In genomic region chr13:20585868-20586267, GRCm38 (mm10) we compare ENCODE assay signal across 20 mouse cellular contexts.
A peak's percentile ranks its signal among the peaks of the same experiment; 100 is the strongest.
DNase-seq lines count a peak whose midpoint lies in the region; ATAC-seq lines count a peak whose summit lies in the region.
"Had no signal": no experiment of that assay in that cellular context is flagged by ENCODE, and none has a peak within 500 bp of the region (broad histone marks: within the 10 kb centered on the region; RNA-seq: fewer than 3 reads in every experiment).

No protein-coding gene starts in this region.

- peaks cover 5% of the 10 kb centered on the region; the same call in 1 of the 2 replicates for H3K4me1 ChIP-seq in midbrain, embryonic 11.5 days (ENCODE audit: control insufficient read depth, insufficient read depth, low read length)
- H3K4me1 ChIP-seq in midbrain, embryonic 15.5 days: 0 out of 2 replicates have a peak, but pooled peaks cover 3% of the 10 kb centered on the region
- H3K4me1 ChIP-seq: embryonic facial prominence, embryonic 12.5 days; hindbrain, embryonic 15.5 days had no signal

- H3K9me3 ChIP-seq in midbrain, embryonic 11.5 days (ENCODE audit: control insufficient read depth, low read length): no peaks in the 10 kb centered on the region
- no peaks in the 10 kb centered on the region for H3K9me3 ChIP-seq in midbrain, embryonic 15.5 days
- H3K9me3 ChIP-seq: embryonic facial prominence, embryonic 12.5 days; forebrain, embryonic 12.5 days; hindbrain, embryonic 15.5 days had no signal

- no peak overlapping the region for H3K4me2 ChIP-seq in midbrain, embryonic 11.5 days
- no peak overlapping the region for H3K4me2 ChIP-seq in midbrain, embryonic 15.5 days
- H3K4me2 ChIP-seq: embryonic facial prominence, embryonic 12.5 days; forebrain, embryonic 12.5 days; heart, embryonic 11.5 days; hindbrain, embryonic 15.5 days had no signal

- DNase-seq in midbrain, embryonic 11.5 days (ENCODE audit: low spot score, missing footprints): no peak
- peak; percentile 34 for DNase-seq in retina, embryonic 14.5 days (ENCODE audit: low spot score)
- DNase-seq in adrenal gland, adult 2 months: no peak
- DNase-seq: adrenal gland, postnatal 25 days; cerebellum, adult 11 months; cerebellum, adult 8-10 months; cerebellum, postnatal 14 days; forebrain, postnatal 0 days; gastrocnemius, postnatal 14 days; heart, adult 2 months had no signal

- H3K27me3 ChIP-seq in midbrain, embryonic 11.5 days (ENCODE audit: control insufficient read depth, insufficient read depth, low read length): no peaks in the 10 kb centered on the region
- H3K27me3 ChIP-seq in midbrain, embryonic 15.5 days (replicated peaks): no peaks in the 10 kb centered on the region
- H3K27me3 ChIP-seq: CH12.LX; embryonic facial prominence, embryonic 12.5 days; forebrain, embryonic 12.5 days; hindbrain, embryonic 15.5 days; Patski had no signal

- H3K36me3 ChIP-seq in midbrain, embryonic 11.5 days (ENCODE audit: control insufficient read depth, insufficient read depth, low read length): no peaks in the 10 kb centered on the region
- H3K36me3 ChIP-seq in midbrain, embryonic 15.5 days (replicated peaks): no peaks in the 10 kb centered on the region; the same call in 1 of the 2 replicates
- H3K36me3 ChIP-seq: embryonic facial prominence, embryonic 12.5 days; forebrain, embryonic 12.5 days had no signal

- no peak overlapping the region for H3K4me3 ChIP-seq in midbrain, embryonic 11.5 days (ENCODE audit: low read depth, low read length)
- no peak overlapping the region for H3K4me3 ChIP-seq in midbrain, embryonic 15.5 days
- H3K4me3 ChIP-seq: embryonic facial prominence, embryonic 12.5 days; forebrain, embryonic 12.5 days; heart, adult 2 months; hindbrain, embryonic 15.5 days had no signal

- ATAC-seq in midbrain, embryonic 11.5 days (ENCODE audit: low FRiP score): peak; percentile 30; the same call in 1 of the 2 replicates
- peak; percentile 54; the same call in 1 of the 2 replicates for ATAC-seq in midbrain, embryonic 15.5 days (replicated peaks)
- ATAC-seq in erythroid progenitor cell, adult 5-6 weeks (replicated peaks; ENCODE audit: low FRiP score, poor library complexity, severe bottlenecking): no peak
- ATAC-seq in megakaryocyte progenitor cell, adult 5-6 weeks (replicated peaks; ENCODE audit: poor library complexity): no peak
- ATAC-seq: activated CD4-positive, CD25-positive, alpha-beta regulatory T cell, adult 4 months; forebrain, postnatal 0 days; Patski had no signal

- H3K27ac ChIP-seq in midbrain, embryonic 11.5 days (ENCODE audit: low read depth, low read length): no peak overlapping the region
- no peak overlapping the region for H3K27ac ChIP-seq in midbrain, embryonic 15.5 days
- H3K27ac ChIP-seq: embryonic facial prominence, embryonic 12.5 days; forebrain, embryonic 12.5 days; heart, adult 2 months; hindbrain, embryonic 15.5 days had no signal

- WGBS in midbrain, embryonic 11.5 days: 38% methylated on average over 4 of the region's 4 CpGs
- WGBS in midbrain, embryonic 15.5 days: 33% methylated on average over 4 of the region's 4 CpGs

- H3K9ac ChIP-seq in midbrain, embryonic 11.5 days (ENCODE audit: low read length): no peak overlapping the region
- H3K9ac ChIP-seq in midbrain, embryonic 15.5 days: no peak overlapping the region
- H3K9ac ChIP-seq: embryonic facial prominence, embryonic 12.5 days; forebrain, embryonic 12.5 days; forebrain, postnatal 0 days; hindbrain, embryonic 15.5 days had no signal

Comparison
In these comparisons a context has a peak if more than half of its experiments do, and no peak if none do; other contexts are left out.
1. ATAC-seq: peak in midbrain, embryonic 11.5 days (single experiment) and midbrain, embryonic 15.5 days (single experiment); none in erythroid progenitor cell, adult 5-6 weeks (single experiment) and megakaryocyte progenitor cell, adult 5-6 weeks (single experiment).